Mouse (Mus musculus): ENCODE measurements around the gene Ssbp3. TPM values are rescaled to one million over a fixed set of nuclear protein-coding genes. Genes with fewer than 3 reads are reported as not detected.

Ssbp3 gene
- polyA plus RNA-seq, 1 experiment from 2014 or later: 147 TPM

GRCm38 (mm10) chr4:107036985-107037384, 126.5 kb downstream of the Ssbp3 start:
- DNase-seq (ENCODE audit: low spot score): no peak
- Histone ChIP-seq H3K9me3 (no peaks in the 10 kb centered on the region), H3K4me1 (no peaks in the 10 kb centered on the region), H3K27ac (replicated peaks) (no peak overlapping the region), H3K27me3 (replicated peaks; ENCODE audit: low read depth, poor library complexity, severe bottlenecking) (no peaks in the 10 kb centered on the region), H3K4me3 (no peak overlapping the region), H3K36me3 (replicated peaks) (peaks cover 99% of the 10 kb centered on the region)
- 94% methylated on average over 2 of the region's 2 CpGs for WGBS

GRCm38 (mm10) chr4:107038303-107038702, 127.8 kb downstream of the Ssbp3 start:
- Histone ChIP-seq H3K4me3 (no peak overlapping the region), H3K27me3 (replicated peaks; ENCODE audit: low read depth, poor library complexity, severe bottlenecking) (no peaks in the 10 kb centered on the region), H3K36me3 (replicated peaks) (peaks cover 99% of the 10 kb centered on the region), H3K4me1 (no peaks in the 10 kb centered on the region), H3K9me3 (no peaks in the 10 kb centered on the region), H3K27ac (replicated peaks) (no peak overlapping the region)
- WGBS: 92% methylated on average over 4 of the region's 4 CpGs
- DNase-seq (ENCODE audit: low spot score): no peak

- Histone ChIP-seq H3K9me3 (no peaks in the 10 kb centered on the region), H3K36me3 (replicated peaks) (peaks cover 99% of the 10 kb centered on the region), H3K27ac (replicated peaks) (no peak overlapping the region), H3K4me1 (no peaks in the 10 kb centered on the region), H3K4me3 (no peak overlapping the region), H3K27me3 (replicated peaks; ENCODE audit: low read depth, poor library complexity, severe bottlenecking) (no peaks in the 10 kb centered on the region)
- DNase-seq (ENCODE audit: low spot score): no peak
- 84% methylated on average over 8 of the region's 8 CpGs for WGBS
Observed at GRCm38 (mm10) chr4:107039270-107039669, 128.8 kb downstream of the Ssbp3 start.

- H3K4me3 ChIP-seq: no peak overlapping the region
- H3K4me1 ChIP-seq: no peaks in the 10 kb centered on the region
- WGBS: 93% methylated on average over 6 of the region's 6 CpGs
- H3K27me3 ChIP-seq (replicated peaks; ENCODE audit: low read depth, poor library complexity, severe bottlenecking): no peaks in the 10 kb centered on the region
- DNase-seq (ENCODE audit: low spot score): no peak
- H3K36me3 ChIP-seq (replicated peaks): peaks cover 100% of the 10 kb centered on the region
- H3K9me3 ChIP-seq: no peaks in the 10 kb centered on the region
- no peak overlapping the region for H3K27ac ChIP-seq (replicated peaks)
Observed at GRCm38 (mm10) chr4:107042304-107042703, 131.8 kb downstream of the Ssbp3 start.

GRCm38 (mm10) chr4:107045188-107045587, 134.7 kb downstream of the Ssbp3 start:
- Histone ChIP-seq H3K4me1 (no peaks in the 10 kb centered on the region), H3K27me3 (replicated peaks; ENCODE audit: low read depth, poor library complexity, severe bottlenecking) (no peaks in the 10 kb centered on the region), H3K36me3 (replicated peaks) (peaks cover 96% of the 10 kb centered on the region), H3K9me3 (no peaks in the 10 kb centered on the region), H3K4me3 (no peak overlapping the region), H3K27ac (replicated peaks) (no peak overlapping the region)
- no peak for DNase-seq (ENCODE audit: low spot score)
- WGBS: 96% methylated on average over 13 of the region's 13 CpGs

- Histone ChIP-seq H3K27me3 (replicated peaks; ENCODE audit: low read depth, poor library complexity, severe bottlenecking) (no peaks in the 10 kb centered on the region), H3K27ac (replicated peaks) (no peak overlapping the region), H3K9me3 (no peaks in the 10 kb centered on the region), H3K4me3 (no peak overlapping the region), H3K36me3 (replicated peaks) (peaks cover 78% of the 10 kb centered on the region), H3K4me1 (no peaks in the 10 kb centered on the region)
- DNase-seq (ENCODE audit: low spot score): no peak
- 89% methylated on average over 5 of the region's 5 CpGs for WGBS
Observed at GRCm38 (mm10) chr4:107047806-107048205, 137.3 kb downstream of the Ssbp3 start.

GRCm38 (mm10) chr4:107048568-107049162, 138.2 kb downstream of the Ssbp3 start:
- no peaks in the 10 kb centered on the region for H3K4me1 ChIP-seq
- no peak overlapping the region for H3K27ac ChIP-seq (replicated peaks)
- 94% methylated on average over 11 of the region's 11 CpGs for WGBS
- H3K9me3 ChIP-seq: no peaks in the 10 kb centered on the region
- peaks cover 69% of the 10 kb centered on the region for H3K36me3 ChIP-seq (replicated peaks)
- H3K27me3 ChIP-seq (replicated peaks; ENCODE audit: low read depth, poor library complexity, severe bottlenecking): no peaks in the 10 kb centered on the region
- H3K4me3 ChIP-seq: no peak overlapping the region
- DNase-seq (ENCODE audit: low spot score): no peak

- DNase-seq (ENCODE audit: low spot score): no peak
- H3K36me3 ChIP-seq (replicated peaks): peaks cover 63% of the 10 kb centered on the region
Observed at GRCm38 (mm10) chr4:107051889-107052288, 141.4 kb downstream of the Ssbp3 start.

GRCm38 (mm10) chr4:107052962-107053553, 142.6 kb downstream of the Ssbp3 start:
- no peaks in the 10 kb centered on the region for H3K4me1 ChIP-seq
- no peak for DNase-seq (ENCODE audit: low spot score)
- no peak overlapping the region for H3K4me3 ChIP-seq
- H3K27me3 ChIP-seq (replicated peaks; ENCODE audit: low read depth, poor library complexity, severe bottlenecking): no peaks in the 10 kb centered on the region
- no peak overlapping the region for H3K27ac ChIP-seq (replicated peaks)
- no peaks in the 10 kb centered on the region for H3K9me3 ChIP-seq
- peaks cover 63% of the 10 kb centered on the region for H3K36me3 ChIP-seq (replicated peaks)
- 47% methylated on average over 5 of the region's 5 CpGs for WGBS

More at GRCm38 (mm10) chr4:107051889-107052288, 141.4 kb downstream of the Ssbp3 start:
- Histone ChIP-seq H3K27ac (replicated peaks) (no peak overlapping the region), H3K9me3 (no peaks in the 10 kb centered on the region), H3K4me1 (no peaks in the 10 kb centered on the region), H3K4me3 (no peak overlapping the region), H3K27me3 (replicated peaks; ENCODE audit: low read depth, poor library complexity, severe bottlenecking) (no peaks in the 10 kb centered on the region)
- WGBS: 58% methylated on average over 4 of the region's 4 CpGs

GRCm38 (mm10) chr4:107056088-107056487, 145.6 kb downstream of the Ssbp3 start:
- peaks cover 69% of the 10 kb centered on the region for H3K36me3 ChIP-seq (replicated peaks)
- no peaks in the 10 kb centered on the region for H3K27me3 ChIP-seq (replicated peaks; ENCODE audit: low read depth, poor library complexity, severe bottlenecking)
- no peaks in the 10 kb centered on the region for H3K9me3 ChIP-seq
- 84% methylated on average over 3 of the region's 3 CpGs for WGBS
- H3K4me3 ChIP-seq: no peak overlapping the region
- H3K27ac ChIP-seq (replicated peaks): no peak overlapping the region
- no peaks in the 10 kb centered on the region for H3K4me1 ChIP-seq
- no peak for DNase-seq (ENCODE audit: low spot score)

GRCm38 (mm10) chr4:107058346-107058745, 147.8 kb downstream of the Ssbp3 start:
- Histone ChIP-seq H3K27me3 (replicated peaks; ENCODE audit: low read depth, poor library complexity, severe bottlenecking) (no peaks in the 10 kb centered on the region), H3K27ac (replicated peaks) (no peak overlapping the region), H3K4me1 (no peaks in the 10 kb centered on the region), H3K4me3 (no peak overlapping the region), H3K36me3 (replicated peaks) (peaks cover 91% of the 10 kb centered on the region), H3K9me3 (no peaks in the 10 kb centered on the region)
- 94% methylated on average over 5 of the region's 5 CpGs for WGBS
- DNase-seq (ENCODE audit: low spot score): no peak

- H3K36me3 ChIP-seq (replicated peaks): peaks cover 96% of the 10 kb centered on the region
- H3K4me3 ChIP-seq: no peak overlapping the region
- WGBS: 88% methylated on average over 6 of the region's 6 CpGs
- DNase-seq (ENCODE audit: low spot score): no peak
- H3K27me3 ChIP-seq (replicated peaks; ENCODE audit: low read depth, poor library complexity, severe bottlenecking): no peaks in the 10 kb centered on the region
- H3K27ac ChIP-seq (replicated peaks): no peak overlapping the region
- no peaks in the 10 kb centered on the region for H3K9me3 ChIP-seq
- no peaks in the 10 kb centered on the region for H3K4me1 ChIP-seq
Observed at GRCm38 (mm10) chr4:107058781-107059180, 148.3 kb downstream of the Ssbp3 start.

GRCm38 (mm10) chr4:107061560-107061959, 151.1 kb downstream of the Ssbp3 start:
- H3K4me1 ChIP-seq: peaks cover 11% of the 10 kb centered on the region
- 92% methylated on average over 4 of the region's 4 CpGs for WGBS
- H3K36me3 ChIP-seq (replicated peaks): peaks cover 83% of the 10 kb centered on the region
- no peak for DNase-seq (ENCODE audit: low spot score)
- no peak overlapping the region for H3K4me3 ChIP-seq
- no peak overlapping the region for H3K27ac ChIP-seq (replicated peaks)
- H3K9me3 ChIP-seq: no peaks in the 10 kb centered on the region
- no peaks in the 10 kb centered on the region for H3K27me3 ChIP-seq (replicated peaks; ENCODE audit: low read depth, poor library complexity, severe bottlenecking)
